Mouse (Mus musculus) forebrain, embryonic 16.5 days (tissue): ENCODE measurements around the gene Hs3st2. TPM values are rescaled to one million over a fixed set of nuclear protein-coding genes. Genes with fewer than 3 reads are reported as not detected.
"Not testable (repeated sequence)": the region's sequence is repeated elsewhere in the genome, so short reads cannot be mapped to it uniquely, and the experiment has no call there.

Experiments used
- ATAC-seq: fragments of 200-750 bp; cut with Nextera tagmentation; 2 replicates; pipeline ENCODE4 v1.8.0; 2017; ENCODE audit warnings: mild to moderate bottlenecking, moderate library complexity
- H3K27ac ChIP-seq: fragments of 300-500 bp; sonication (generic); 2 replicates; pipeline ENCODE4 v1.5.1; 2014; ENCODE audit warnings: low read length, control low read depth
- H3K27me3 ChIP-seq: fragments of 300-500 bp; sonication (generic); replicated peaks from 2 replicates; pipeline ENCODE4 v1.6.1; 2014; ENCODE audit warnings: low read length; ENCODE audit not compliant: control insufficient read depth, insufficient read depth
- H3K36me3 ChIP-seq: fragments of 300-500 bp; sonication (generic); 2 replicates; pipeline ENCODE4 v1.6.1; 2014; ENCODE audit not compliant: control insufficient read depth, insufficient read depth
- H3K4me1 ChIP-seq: fragments of 300-500 bp; sonication (generic); replicated peaks from 2 replicates; pipeline ENCODE4 v1.6.1; 2014; ENCODE audit warnings: low read length; ENCODE audit not compliant: control insufficient read depth, insufficient read depth
- H3K4me2 ChIP-seq: fragments of 300-500 bp; sonication (generic); 2 replicates; pipeline ENCODE4 v1.6.1; 2014; ENCODE audit warnings: mild to moderate bottlenecking, low read length, control low read depth
- H3K4me3 ChIP-seq: fragments of 300-500 bp; sonication (generic); replicated peaks from 2 replicates; pipeline ENCODE4 v1.5.1; 2014; ENCODE audit warnings: mild to moderate bottlenecking, low read length, control low read depth
- H3K9ac ChIP-seq: fragments of 300-500 bp; sonication (generic); replicated peaks from 2 replicates; pipeline ENCODE4 v1.6.1; 2014; ENCODE audit warnings: low read depth, low read length, control low read depth
- H3K9me3 ChIP-seq: fragments of 300-500 bp; sonication (generic); 2 replicates; pipeline ENCODE4 v1.6.1; 2016; ENCODE audit warnings: low read length; ENCODE audit not compliant: control insufficient read depth
- whole genome bisulfite sequencing: fragments of 180-500 bp; shearing (Covaris S2); extraction: QIAGEN DNeasy Blood & Tissue Kit; methylation state at CpG from one replicate; pipeline ENCODE4 v1.1.7; 2014; 5-methylcytosine and 5-hydroxymethylcytosine counted together
- polyA plus RNA-seq: library from polyadenylated mRNA; unstranded; fragments of >200 nt; fragmentation: Nextera tagmentation; extraction: Ambion mirVana; gene quantifications from 2 replicates; pipeline ENCODE4 v1.2.1, GENCODE M21; 2015

Gene Hs3st2
- polyA plus RNA-seq: 18.1 and 18.7 TPM in 2 replicates

- peak; percentile 63 for ATAC-seq
- peak within 1 kb of the TSS; percentile 72 for H3K4me2 ChIP-seq
- H3K4me1 ChIP-seq: peaks cover 11% of the 10 kb centered on the region
- H3K9me3 ChIP-seq: no peaks in the 10 kb centered on the region
- peaks cover 32% of the 10 kb centered on the region for H3K27me3 ChIP-seq
- H3K27ac ChIP-seq: no peak within 1 kb of the TSS
- WGBS: 2% methylated on average over 20 of the region's 22 CpGs
- no peaks in the 10 kb centered on the region for H3K36me3 ChIP-seq
- H3K9ac ChIP-seq: peak within 1 kb of the TSS; percentile 62
- peak within 1 kb of the TSS; percentile 56 for H3K4me3 ChIP-seq
These were observed at the start of gene Hs3st2 for GRCm38 (mm10) chr7:121391225-121391983. Gene Hs3st2 (plus strand): TSS chr7:121391859.

- WGBS: 85% methylated on average over 3 of the region's 3 CpGs
- Histone ChIP-seq H3K4me3 (no peak overlapping the region), H3K9ac (no peak overlapping the region), H3K27me3 (peaks cover 10% of the 10 kb centered on the region), H3K4me1 (no peaks in the 10 kb centered on the region), H3K9me3 (no peaks in the 10 kb centered on the region), H3K4me2 (no peak overlapping the region), H3K36me3 (no peaks in the 10 kb centered on the region), H3K27ac (no peak overlapping the region)
- no peak for ATAC-seq
These were observed 43.2 kb upstream of the Hs3st2 start for GRCm38 (mm10) chr7:121348284-121348963.

GRCm38 (mm10) chr7:121351688-121352087 lies 40.0 kb upstream of the Hs3st2 start:
- H3K27me3 ChIP-seq: peaks cover 2% of the 10 kb centered on the region; the same call in 1 of the 2 replicates
- H3K9ac ChIP-seq: no peak overlapping the region
- no peak overlapping the region for H3K27ac ChIP-seq
- H3K4me2 ChIP-seq: no peak overlapping the region
- 90% methylated on average over 2 of the region's 2 CpGs for WGBS
- no peak overlapping the region for H3K4me3 ChIP-seq
- H3K36me3 ChIP-seq: no peaks in the 10 kb centered on the region
- H3K4me1 ChIP-seq: no peaks in the 10 kb centered on the region
- no peaks in the 10 kb centered on the region for H3K9me3 ChIP-seq
- no peak for ATAC-seq

GRCm38 (mm10) chr7:121361448-121361847 lies 30.2 kb upstream of the Hs3st2 start:
- WGBS: 95% methylated on average over 6 of the region's 6 CpGs
- H3K9me3 ChIP-seq, H3K27ac ChIP-seq, H3K9ac ChIP-seq, H3K4me2 ChIP-seq, ATAC-seq, H3K4me1 ChIP-seq, H3K36me3 ChIP-seq, H3K4me3 ChIP-seq, H3K27me3 ChIP-seq: not testable (repeated sequence)

GRCm38 (mm10) chr7:121365584-121365983 lies 26.1 kb upstream of the Hs3st2 start:
- no peaks in the 10 kb centered on the region for H3K36me3 ChIP-seq
- ATAC-seq: no peak
- no peak overlapping the region for H3K27ac ChIP-seq
- no peak overlapping the region for H3K9ac ChIP-seq
- H3K4me2 ChIP-seq: no peak overlapping the region
- 90% methylated on average over 7 of the region's 7 CpGs for WGBS
- no peak overlapping the region for H3K4me3 ChIP-seq
- no peaks in the 10 kb centered on the region for H3K27me3 ChIP-seq
- H3K9me3 ChIP-seq: no peaks in the 10 kb centered on the region
- H3K4me1 ChIP-seq: no peaks in the 10 kb centered on the region

GRCm38 (mm10) chr7:121367185-121367584 lies 24.5 kb upstream of the Hs3st2 start:
- Histone ChIP-seq H3K9ac (no peak overlapping the region), H3K27me3 (no peaks in the 10 kb centered on the region), H3K4me1 (no peaks in the 10 kb centered on the region), H3K36me3 (no peaks in the 10 kb centered on the region), H3K27ac (no peak overlapping the region), H3K4me3 (no peak overlapping the region), H3K4me2 (no peak overlapping the region), H3K9me3 (no peaks in the 10 kb centered on the region)
- WGBS: 94% methylated on average over 6 of the region's 6 CpGs
- no peak for ATAC-seq

- Histone ChIP-seq H3K9me3 (no peaks in the 10 kb centered on the region), H3K27ac (no peak overlapping the region), H3K4me3 (no peak overlapping the region), H3K4me1 (no peaks in the 10 kb centered on the region), H3K9ac (no peak overlapping the region), H3K27me3 (no peaks in the 10 kb centered on the region), H3K36me3 (no peaks in the 10 kb centered on the region), H3K4me2 (no peak overlapping the region)
- WGBS: 92% methylated on average over 7 of the region's 7 CpGs
- ATAC-seq: no peak
These were observed 19.7 kb upstream of the Hs3st2 start for GRCm38 (mm10) chr7:121371990-121372389.

GRCm38 (mm10) chr7:121375456-121375855 lies 16.2 kb upstream of the Hs3st2 start:
- H3K4me2 ChIP-seq: no peak overlapping the region
- ATAC-seq: no peak
- WGBS: 61% methylated on average over 6 of the region's 6 CpGs
- no peak overlapping the region for H3K4me3 ChIP-seq
- no peaks in the 10 kb centered on the region for H3K9me3 ChIP-seq
- no peaks in the 10 kb centered on the region for H3K4me1 ChIP-seq
- no peaks in the 10 kb centered on the region for H3K27me3 ChIP-seq
- H3K27ac ChIP-seq: no peak overlapping the region
- no peak overlapping the region for H3K9ac ChIP-seq
- no peaks in the 10 kb centered on the region for H3K36me3 ChIP-seq

- ATAC-seq: no peak
These were observed 12.7 kb upstream of the Hs3st2 start for GRCm38 (mm10) chr7:121378942-121379341.

More at GRCm38 (mm10) chr7:121378942-121379341, 12.7 kb upstream of the Hs3st2 start:
- Histone ChIP-seq H3K4me1 (no peaks in the 10 kb centered on the region), H3K9me3 (no peaks in the 10 kb centered on the region), H3K27ac (no peak overlapping the region), H3K27me3 (no peaks in the 10 kb centered on the region), H3K9ac (no peak overlapping the region), H3K4me3 (no peak overlapping the region), H3K4me2 (no peak overlapping the region), H3K36me3 (no peaks in the 10 kb centered on the region)
- WGBS: 68% methylated on average over 4 of the region's 4 CpGs
